Mouse (Mus musculus): ENCODE results near the gene Tbc1d9.

DNA sequence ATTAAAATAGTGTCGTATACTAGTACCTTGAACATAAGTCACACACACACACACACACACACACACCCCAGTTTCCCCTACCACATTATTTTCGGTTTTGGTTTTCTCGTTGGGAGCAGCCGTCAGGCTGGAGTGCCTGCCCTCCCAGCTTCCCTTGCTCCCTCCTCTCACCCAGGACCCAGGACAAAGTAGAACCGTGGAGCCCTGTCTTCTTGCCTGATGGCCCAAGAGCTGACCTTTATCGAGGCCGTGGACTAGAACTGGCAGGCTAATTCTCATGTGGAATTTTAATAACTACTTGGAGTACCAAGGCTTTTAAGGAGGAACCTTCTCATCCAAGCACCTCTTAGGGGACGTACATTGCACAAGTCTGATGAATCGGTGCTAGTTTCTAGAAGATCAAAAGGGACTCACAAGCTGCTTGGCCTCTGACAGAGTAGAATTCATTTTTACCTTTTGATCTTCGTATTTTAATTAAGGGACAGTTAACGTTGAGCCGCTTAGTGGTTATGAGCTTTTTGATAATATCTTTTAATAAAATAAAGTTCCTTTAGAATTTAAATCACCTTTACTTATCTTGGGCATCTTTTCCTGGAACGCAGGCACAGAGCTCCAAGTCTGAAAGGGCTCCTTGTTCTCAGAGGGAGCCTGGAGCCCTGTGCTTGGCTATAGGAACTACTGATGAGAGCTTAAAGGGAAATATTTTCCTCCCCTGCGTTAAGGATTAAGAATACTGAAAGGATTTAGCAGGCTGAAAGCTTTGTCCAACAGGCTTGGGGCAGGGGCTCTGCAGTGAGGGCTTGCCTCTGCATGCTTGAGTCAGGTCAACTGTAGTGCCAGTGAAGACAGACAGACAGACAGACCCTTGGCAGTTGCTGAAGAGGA lies 86.5 kb downstream of the Tbc1d9 start:
- TF ChIP-seq CTCF (IDR thresholded peaks at IDR 0.05; ENCODE audit: low read depth) (no peak), EP300 (IDR thresholded peaks at IDR 0.05; ENCODE audit: low read depth) (no peak)

All from heart, postnatal 0 days (tissue).